Mouse (Mus musculus) heart, adult 8-10 months (tissue): ENCODE data around the gene Gpr15. TPM values are rescaled to one million over a fixed set of nuclear protein-coding genes. Genes with fewer than 3 reads are reported as not detected.
A peak's percentile ranks its signal among the peaks of the same experiment; 100 is the strongest.

Source experiments
- DNase-seq: peaks from one replicate; pipeline ENCODE4 v3.0.0; 2022; ENCODE audit warnings: low spot score
- total RNA-seq, 4 experiments: library from RNA; stranded (reverse); gene quantifications; 2 replicates each; pipeline ENCODE4 v1.2.4; 2022

The Gpr15 gene
- not detected for total RNA-seq

GRCm38 (mm10) chr16:58718666-58719120, at the start of gene Gpr15:
Gpr15 (minus strand) TSS chr16:58719070.
- DNase-seq = no peak

- DNase-seq = no peak
These were observed 44.2 kb upstream of the Gpr15 start, which contains the start of gene Olfr172 for GRCm38 (mm10) chr16:58763076-58763475. Olfr172 (minus strand) TSS chr16:58763176.

- no peak for DNase-seq
These were observed 37.3 kb upstream of the Gpr15 start for GRCm38 (mm10) chr16:58756191-58756590.

GRCm38 (mm10) chr16:58751314-58751713, 32.4 kb upstream of the Gpr15 start:
- peak; percentile 13 for DNase-seq

- DNase-seq = no peak
These were observed 27.8 kb upstream of the Gpr15 start for GRCm38 (mm10) chr16:58746715-58747114.

DNA sequence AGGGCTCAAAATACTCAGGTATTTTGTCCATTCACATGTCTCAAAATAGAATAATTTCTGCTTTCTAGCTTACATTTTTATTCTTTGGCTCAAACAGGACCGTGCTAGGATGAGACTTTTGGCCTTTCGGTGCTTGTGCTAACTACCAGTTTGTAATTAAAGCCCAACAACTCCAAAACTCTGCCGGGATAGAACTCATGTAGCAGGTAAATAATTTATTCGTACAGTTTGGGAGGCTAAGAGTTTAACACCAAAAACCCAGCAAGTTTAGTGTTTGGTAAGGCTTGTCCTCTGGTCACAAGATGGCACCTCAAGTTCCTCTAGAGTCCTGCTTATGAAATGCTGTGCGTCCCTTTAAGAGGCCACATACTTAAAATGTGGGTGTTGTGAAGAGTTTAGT, 21.9 kb upstream of the Gpr15 start:
- DNase-seq = no peak

- DNase-seq = no peak
These were observed 19.9 kb upstream of the Gpr15 start for GRCm38 (mm10) chr16:58738800-58739199.

- no peak for DNase-seq
These were observed 19.3 kb upstream of the Gpr15 start for GRCm38 (mm10) chr16:58738205-58738604.

GRCm38 (mm10) chr16:58728176-58728671, 9.4 kb upstream of the Gpr15 start:
- DNase-seq = no peak

DNA sequence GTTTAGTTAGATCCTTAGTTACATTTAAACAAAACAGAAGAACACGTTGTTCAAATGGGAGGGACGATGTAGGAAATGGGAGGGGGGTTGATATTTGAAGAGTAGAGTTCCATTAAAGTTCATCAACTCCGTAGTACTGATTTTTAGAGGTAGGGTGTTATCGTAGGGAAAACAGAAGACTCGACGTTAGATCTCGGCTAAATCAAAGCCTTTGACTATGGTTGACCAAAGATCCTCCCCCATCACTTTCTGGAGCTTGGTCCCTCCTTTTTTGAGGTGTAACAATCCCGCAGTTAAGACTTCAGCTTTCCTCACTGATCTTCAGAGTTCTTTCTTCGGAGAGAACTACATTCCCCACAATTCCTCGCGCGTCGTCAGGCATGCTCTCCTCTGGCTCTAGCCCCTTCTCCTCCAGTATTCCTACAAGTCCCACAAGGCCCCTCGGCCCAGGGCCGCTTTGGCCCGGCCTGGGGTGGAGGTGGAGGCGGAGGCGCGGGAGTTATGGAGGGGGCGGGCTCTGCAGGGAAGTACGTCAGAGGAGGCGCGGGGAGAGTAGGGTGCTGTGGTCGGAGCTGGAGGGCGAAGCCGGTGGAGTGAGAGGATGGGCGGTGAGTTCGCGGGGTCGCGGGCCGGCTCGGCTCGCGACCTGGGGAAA, 8.7 kb upstream of the Gpr15 start, which contains the start of gene Cldnd1:
Gene Cldnd1, plus strand, starts transcription at position 434 of the 655 bp plus-strand sequence.
- DNase-seq = peak; percentile 96

DNA sequence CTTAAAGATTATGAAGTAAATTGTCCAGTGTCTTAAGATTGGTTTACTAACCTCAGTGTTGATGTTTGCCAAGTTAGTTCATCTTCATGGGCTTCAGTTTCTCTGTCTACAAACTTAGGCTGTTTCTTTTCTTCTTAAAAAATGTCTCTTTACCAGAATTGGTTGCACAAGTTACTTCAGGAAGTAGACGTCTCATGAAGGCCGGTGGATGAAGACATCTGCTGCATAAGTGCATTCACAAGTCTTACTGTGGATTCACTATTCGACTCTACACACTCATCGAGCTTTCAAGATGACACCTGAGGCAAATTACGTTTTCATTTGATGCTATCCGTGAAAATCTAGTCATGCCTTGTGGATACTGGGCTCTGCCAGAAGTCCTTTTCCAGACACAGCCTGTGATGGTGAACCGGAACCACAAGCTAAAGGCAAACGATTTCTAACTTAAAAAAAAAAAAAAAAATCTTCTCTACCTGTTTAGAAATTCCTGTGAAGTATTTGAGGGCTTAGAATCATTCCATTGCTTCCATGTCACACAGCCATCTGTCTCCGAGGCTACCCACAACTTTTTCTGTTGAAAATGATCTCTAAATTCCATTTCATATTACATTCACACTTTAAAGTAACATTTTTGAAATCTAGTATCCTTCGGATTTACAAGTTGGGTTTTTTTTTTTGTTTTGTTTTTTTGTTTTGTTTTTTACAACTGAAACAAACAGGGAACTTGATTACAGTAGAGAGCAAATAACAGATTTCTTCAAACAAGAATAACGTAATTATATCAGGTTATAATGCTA, 8.0 kb upstream of the Gpr15 start:
- no peak for DNase-seq

GRCm38 (mm10) chr16:58722292-58722691, 3.4 kb upstream of the Gpr15 start:
- DNase-seq = no peak

- DNase-seq = no peak
These were observed 3.9 kb downstream of the Gpr15 start for GRCm38 (mm10) chr16:58715018-58715417.

DNA sequence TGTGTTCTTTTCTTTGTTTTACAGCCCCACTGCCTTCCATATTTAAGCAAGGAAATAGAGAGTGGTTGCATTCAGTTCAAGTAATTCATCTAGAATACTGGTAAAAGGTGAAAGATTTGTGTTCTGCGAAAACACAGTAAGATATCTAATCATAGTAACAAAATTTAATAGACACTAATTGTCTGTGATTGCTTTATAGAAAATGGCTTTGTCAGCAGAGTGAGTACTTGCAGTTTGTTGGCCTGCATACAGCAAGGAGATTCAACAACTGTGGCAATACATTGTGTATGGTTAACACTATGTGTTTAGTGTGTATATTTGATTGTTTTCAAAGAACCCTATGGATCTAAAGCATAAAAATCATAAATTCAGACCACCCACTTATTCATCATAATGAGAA, 5.7 kb downstream of the Gpr15 start:
- no peak for DNase-seq

GRCm38 (mm10) chr16:58712221-58712620, 6.6 kb downstream of the Gpr15 start:
- DNase-seq = no peak

GRCm38 (mm10) chr16:58709536-58709935, 9.3 kb downstream of the Gpr15 start:
- no peak for DNase-seq

GRCm38 (mm10) chr16:58708601-58709475, 10.0 kb downstream of the Gpr15 start:
- no peak for DNase-seq

GRCm38 (mm10) chr16:58707276-58707905, 11.5 kb downstream of the Gpr15 start:
- no peak for DNase-seq

GRCm38 (mm10) chr16:58704999-58705398, 13.9 kb downstream of the Gpr15 start:
- no peak for DNase-seq

DNA sequence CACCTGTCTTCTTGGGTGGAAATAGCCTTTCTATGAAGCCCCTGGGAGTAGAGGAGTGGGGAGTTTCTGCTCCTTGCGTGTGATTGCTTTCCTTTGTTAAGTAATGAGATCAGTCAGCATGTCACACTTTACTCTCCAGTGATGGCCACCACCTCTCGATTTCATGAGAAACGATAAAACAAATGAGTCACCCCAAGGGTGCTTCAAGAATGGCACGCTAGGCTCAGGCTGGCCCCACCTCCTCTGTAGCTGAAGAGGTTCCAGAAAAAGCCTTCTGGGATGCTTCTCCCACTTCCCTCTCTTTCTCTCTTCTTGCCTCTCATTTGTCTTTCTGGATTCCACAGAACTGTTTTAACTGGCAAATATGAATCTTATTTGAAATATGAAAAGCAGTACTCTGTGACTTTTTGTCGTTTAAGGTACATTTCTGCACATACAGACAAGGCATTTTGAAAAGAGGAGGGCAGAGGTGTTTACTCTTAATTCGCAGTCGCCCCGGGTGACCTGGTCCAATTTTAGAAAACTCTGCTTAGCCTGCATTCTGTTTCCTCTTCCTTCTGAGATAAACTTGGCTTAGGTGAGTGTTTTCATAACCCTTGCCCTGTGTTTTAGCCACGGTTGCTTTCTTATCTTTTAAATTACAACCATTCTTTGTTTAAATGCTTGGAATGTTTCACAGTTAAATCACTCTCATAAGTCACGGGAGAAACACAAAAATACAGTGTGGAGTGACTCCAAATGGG, 15.3 kb downstream of the Gpr15 start:
- DNase-seq = no peak
